Mouse (Mus musculus) olfactory bulb, adult 2 months (tissue): Measurements from ENCODE around the gene Cfd.

Source experiments
- CTCF ChIP-seq: fragments of 200-500 bp; IDR thresholded peaks from 2 replicates; pipeline ENCODE4 v1.5.1; 2012; ENCODE audit warnings: low read depth, mild to moderate bottlenecking, low read length, moderate library complexity; ENCODE audit not compliant: insufficient read depth
- POLR2A ChIP-seq: fragments of 200-500 bp; IDR thresholded peaks from 2 replicates; pipeline ENCODE4 v1.6.1; 2012; ENCODE audit warnings: mild to moderate bottlenecking, low read depth, low read length, moderate library complexity; ENCODE audit not compliant: insufficient read depth

GRCm38 (mm10) chr10:79884446-79884845 lies 6.2 kb upstream of the Cfd start:
- TF ChIP-seq POLR2A (no peak), CTCF (no peak)
